Mouse (Mus musculus): ENCODE data around the gene Degs1. TPM values are rescaled to one million over a fixed set of nuclear protein-coding genes. Genes with fewer than 3 reads are reported as not detected.

Gene Degs1
- polyA plus RNA-seq, 1 experiment from 2014 or later: 85.0 TPM

Other genes with a start within 250 kb of the Degs1 start
- 132 and 139 TPM in 2 replicates for gene Srp9, start 158.1 kb downstream of the Degs1 start, polyA plus RNA-seq (2015; fragmentation: Nextera tagmentation; extraction: Ambion mirVana)
- gene Vmn1r1, start 118.3 kb downstream of the Degs1 start, polyA plus RNA-seq (2015; fragmentation: Nextera tagmentation; extraction: Ambion mirVana): not detected in 2 replicates
- gene Fbxo28, start 58.8 kb upstream of the Degs1 start, polyA plus RNA-seq (2015; fragmentation: Nextera tagmentation; extraction: Ambion mirVana): 21.1 and 24.8 TPM in 2 replicates
- gene Trp53bp2, start 126.4 kb upstream of the Degs1 start, polyA plus RNA-seq (2015; fragmentation: Nextera tagmentation; extraction: Ambion mirVana): 16.0 and 19.4 TPM in 2 replicates
- 84.5 and 89.8 TPM in 2 replicates for gene Capn2, start 234.8 kb upstream of the Degs1 start, polyA plus RNA-seq (2015; fragmentation: Nextera tagmentation; extraction: Ambion mirVana)

Data from midbrain, embryonic 16.5 days (tissue).